Mouse (Mus musculus) MEL (cell line): ENCODE results near the gene Bmp2.

ENCODE experiments used
- CHD2 ChIP-seq: IDR thresholded peaks from 2 replicates; pipeline ENCODE4 v1.6.1; 2011; ENCODE audit warnings: low read length, improper control_type of control experiment
- CTCF ChIP-seq, 3 experiments: IDR thresholded peaks in 2 of 3; conservative IDR thresholded peaks in 1 of 3; 2 replicates each; pipeline ENCODE4 v1.5.1; 2011 to 2012; ENCODE audit warnings: low read length in 3 of 3, low read depth in 2 of 3, mild to moderate bottlenecking in 2 of 3, improper control_type of control experiment in 1 of 3, inconsistent platforms in 1 of 3, mixed read lengths in 1 of 3, moderate library complexity in 1 of 3; ENCODE audit not compliant: control insufficient read depth in 1 of 3, insufficient read depth in 1 of 3, poor library complexity in 1 of 3, severe bottlenecking in 1 of 3
- HCFC1 ChIP-seq: IDR thresholded peaks from 2 replicates; pipeline ENCODE4 v1.6.1; 2012; ENCODE audit warnings: low read depth, mild to moderate bottlenecking, inconsistent platforms, low read length, improper control_type of control experiment, moderate library complexity
- JUND ChIP-seq: IDR thresholded peaks from 2 replicates; pipeline ENCODE4 v1.6.1; 2011; ENCODE audit warnings: low read depth, mild to moderate bottlenecking, improper control_type of control experiment, low read length
- POLR2AphosphoS2 ChIP-seq: IDR thresholded peaks from 2 replicates; pipeline ENCODE4 v1.6.1; 2011; ENCODE audit warnings: low read length, improper control_type of control experiment
- SMC3 ChIP-seq: IDR thresholded peaks from 2 replicates; pipeline ENCODE4 v1.6.1; 2011; ENCODE audit warnings: low read depth, low read length, improper control_type of control experiment
- TAL1 ChIP-seq: IDR thresholded peaks from 2 replicates; pipeline ENCODE4 v1.6.1; 2012; ENCODE audit warnings: mild to moderate bottlenecking, inconsistent platforms, low read length, moderate library complexity, mixed read lengths

DNA sequence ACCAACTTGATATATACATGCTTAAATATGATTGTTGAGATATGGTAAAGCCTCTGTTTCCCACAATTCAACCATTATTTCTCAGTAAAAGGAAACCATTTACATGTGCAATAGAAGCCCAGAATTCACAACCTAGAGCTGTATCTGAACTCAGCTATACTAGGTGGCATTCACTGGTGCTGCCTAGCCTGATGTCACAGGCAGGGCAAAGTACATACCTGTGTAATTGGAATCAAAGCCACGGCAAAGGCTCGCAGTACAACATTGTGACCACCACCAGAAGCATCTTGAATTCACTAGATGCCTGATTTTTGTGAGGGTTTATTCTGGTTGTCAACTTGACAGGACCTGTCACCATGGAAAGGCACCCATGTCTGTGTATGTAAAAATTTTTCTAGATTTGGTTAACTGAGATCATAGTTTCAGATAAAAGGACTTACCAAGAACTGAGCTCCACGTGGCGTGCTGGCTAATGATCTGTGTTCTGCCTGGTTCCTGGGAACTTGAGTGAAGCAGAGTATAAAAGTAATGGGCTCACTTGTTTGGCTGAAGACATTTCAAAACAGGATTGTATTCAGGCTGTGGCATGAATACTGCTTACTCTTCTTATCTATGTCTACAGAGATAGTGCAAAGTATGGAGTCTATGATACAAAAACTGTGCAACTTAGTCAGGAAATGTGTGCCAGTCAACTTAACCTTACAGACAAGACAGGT, 35.5 kb upstream of the Bmp2 start:
- TF ChIP-seq JUND (no peak), CHD2 (no peak), SMC3 (no peak), POLR2AphosphoS2 (no peak), HCFC1 (no peak), CTCF (IDR thresholded peaks at IDR 0.05 in 2 of 3, conservative IDR thresholded peaks at IDR 0.05 in 1 of 3; ENCODE audit: control insufficient read depth in 1 of 3, insufficient read depth in 1 of 3, low read depth in 2 of 3, low read length in 3 of 3, poor library complexity in 1 of 3, severe bottlenecking in 1 of 3) (no peak), TAL1 (no peak)
